Mouse (Mus musculus): ENCODE measurements around the gene Esrrb.

Esrrb gene

GRCm38 (mm10) chr12:86360696-86361631 is at the start of gene Esrrb:
Gene Esrrb (plus strand): TSS chr12:86361117.
- no peak for ATAC-seq (ENCODE audit: insufficient number of reproducible peaks, low FRiP score, low TSS enrichment)

DNA sequence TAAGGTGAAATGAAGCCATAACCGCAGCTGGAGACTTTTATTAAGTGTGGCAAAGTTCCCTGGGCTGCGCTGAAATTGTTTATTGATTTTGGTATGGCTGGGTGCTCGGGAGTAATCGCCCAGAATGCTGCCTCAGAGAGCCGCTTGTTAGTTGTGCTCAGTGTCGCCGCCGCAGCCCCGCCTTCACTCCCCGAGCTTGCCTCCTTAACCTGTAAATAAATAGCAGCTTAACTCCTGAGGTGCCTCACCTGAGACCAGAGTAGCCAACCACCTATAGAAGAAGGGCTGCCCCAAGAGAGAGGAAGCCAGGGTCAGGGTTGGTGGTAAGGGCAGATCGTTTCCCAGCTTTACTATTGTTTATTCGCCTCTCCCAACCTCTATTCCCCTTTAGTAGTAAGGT is 40.3 kb upstream of the Esrrb start:
- no peak for ATAC-seq (ENCODE audit: insufficient number of reproducible peaks, low FRiP score, low TSS enrichment)

GRCm38 (mm10) chr12:86324297-86324696 is 36.6 kb upstream of the Esrrb start:
- no peak for ATAC-seq (ENCODE audit: insufficient number of reproducible peaks, low FRiP score, low TSS enrichment)

DNA sequence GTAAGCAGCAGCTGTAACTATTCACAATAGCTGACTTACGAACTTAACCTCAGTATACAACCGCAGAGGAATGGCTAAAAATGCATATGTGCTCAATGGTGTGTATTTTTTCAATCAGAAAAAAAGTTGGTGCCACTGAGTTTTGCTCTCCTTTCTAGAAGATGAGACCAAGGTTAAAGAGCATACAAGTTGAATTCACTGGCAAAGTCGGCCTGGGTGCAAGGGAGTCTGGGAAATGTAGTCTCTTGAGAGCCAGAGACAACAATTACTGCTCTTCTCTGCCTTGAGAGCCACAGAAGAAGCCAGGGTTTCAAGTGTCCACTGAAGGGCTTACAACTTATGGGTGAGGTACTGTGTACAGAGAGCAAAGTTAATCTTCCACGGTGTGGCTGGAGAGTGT is 31.1 kb upstream of the Esrrb start:
- ATAC-seq (ENCODE audit: insufficient number of reproducible peaks, low FRiP score, low TSS enrichment): no peak

GRCm38 (mm10) chr12:86330684-86331083 is 30.2 kb upstream of the Esrrb start:
- no peak for ATAC-seq (ENCODE audit: insufficient number of reproducible peaks, low FRiP score, low TSS enrichment)

DNA sequence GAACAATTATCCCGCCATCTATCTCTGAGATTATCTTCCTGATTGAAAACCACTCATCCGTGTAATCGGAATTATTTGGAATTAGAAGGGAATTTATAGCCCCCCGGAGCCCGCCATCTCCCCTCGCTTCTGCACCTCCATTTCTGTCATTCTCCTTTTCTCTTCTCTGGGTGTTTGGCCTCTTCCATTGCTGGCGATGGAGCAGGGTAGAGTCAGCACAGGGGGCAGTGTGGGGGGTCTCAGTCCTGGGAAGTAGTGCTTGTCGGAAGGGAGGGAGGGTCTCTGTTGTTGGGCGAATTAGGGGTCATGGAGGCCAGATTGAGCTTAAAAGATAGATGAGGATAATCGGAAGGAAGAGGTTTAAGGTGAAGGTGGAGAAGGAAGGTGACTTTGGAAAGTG is 29.7 kb upstream of the Esrrb start:
- ATAC-seq (ENCODE audit: insufficient number of reproducible peaks, low FRiP score, low TSS enrichment): no peak

DNA sequence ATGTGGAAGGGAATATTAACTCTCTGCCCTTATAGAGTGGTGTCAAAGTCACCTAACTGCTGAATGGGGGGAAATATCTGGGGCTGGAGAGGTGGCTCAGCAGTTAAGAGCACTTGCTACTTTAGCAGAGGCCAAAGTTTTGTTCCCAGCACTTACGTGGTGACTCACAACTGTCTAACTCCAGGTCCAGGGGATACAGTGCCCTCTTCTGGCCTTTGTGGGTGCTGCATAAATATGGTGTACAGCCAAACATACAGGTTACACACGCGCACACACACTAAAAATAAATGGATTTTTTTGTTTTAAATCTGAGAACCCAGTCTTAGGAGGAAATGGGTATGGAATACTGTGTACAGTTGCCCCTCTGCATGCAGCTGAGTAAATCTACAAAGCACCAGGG is 24.7 kb upstream of the Esrrb start:
- no peak for ATAC-seq (ENCODE audit: insufficient number of reproducible peaks, low FRiP score, low TSS enrichment)

GRCm38 (mm10) chr12:86336887-86337286 is 24.0 kb upstream of the Esrrb start:
- no peak for ATAC-seq (ENCODE audit: insufficient number of reproducible peaks, low FRiP score, low TSS enrichment)

DNA sequence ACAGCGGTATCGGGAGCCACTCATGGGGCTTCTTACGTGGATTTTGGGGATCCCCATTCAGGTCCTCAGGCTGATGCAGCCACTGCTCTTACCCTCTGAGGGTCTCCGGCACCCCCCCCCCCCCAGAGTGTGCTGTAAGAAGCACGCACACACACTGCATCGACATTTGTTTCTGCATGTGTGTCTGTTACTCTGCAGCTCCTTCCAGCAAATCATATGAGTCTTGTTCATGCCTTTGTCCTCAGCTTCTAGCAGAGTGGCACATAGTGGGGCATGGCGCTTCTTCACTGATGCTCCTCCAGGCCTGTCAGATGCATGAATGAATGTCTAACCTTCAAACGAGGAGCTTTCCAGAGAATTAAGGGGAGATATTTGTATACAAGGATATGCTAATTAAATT is 11.4 kb upstream of the Esrrb start:
- ATAC-seq (ENCODE audit: insufficient number of reproducible peaks, low FRiP score, low TSS enrichment): no peak

DNA sequence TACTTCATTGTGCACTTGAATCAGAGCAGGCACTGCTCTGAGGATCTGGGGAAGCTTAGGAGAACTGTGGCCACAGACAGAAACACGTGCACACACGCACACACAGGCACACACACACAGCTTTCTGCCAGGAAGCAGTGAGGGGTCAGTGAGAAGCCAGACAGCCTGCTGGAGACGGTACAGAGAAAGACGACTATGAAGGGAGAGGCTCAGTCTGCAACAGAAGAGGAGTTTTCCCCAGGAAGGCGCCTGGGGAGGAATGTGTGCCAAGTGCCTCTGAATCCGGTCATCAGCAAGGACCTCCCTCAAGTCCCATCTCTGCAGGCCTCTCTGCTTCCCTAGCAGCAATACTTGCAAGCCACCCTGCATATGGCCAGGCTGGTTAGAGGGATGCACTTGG is 1.5 kb upstream of the Esrrb start:
- ATAC-seq (ENCODE audit: insufficient number of reproducible peaks, low FRiP score, low TSS enrichment): no peak

DNA sequence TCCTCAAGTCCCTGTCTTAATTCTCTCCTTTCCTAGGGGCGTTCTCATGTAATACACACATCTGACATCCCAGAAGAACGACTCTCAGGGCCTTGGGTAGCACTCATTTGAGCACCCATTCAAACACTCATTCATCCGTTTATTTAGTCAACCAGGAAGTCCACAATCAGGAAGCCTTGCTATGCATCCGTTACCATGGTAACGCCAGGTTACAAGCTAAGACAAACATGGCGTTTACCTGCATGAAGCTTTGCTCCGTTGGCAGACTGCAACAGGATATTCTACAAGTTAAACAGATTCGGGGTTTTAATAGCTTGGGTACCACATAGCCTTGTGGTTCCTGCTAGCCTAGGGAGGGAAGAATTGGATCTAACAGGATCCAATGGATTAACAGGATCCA is 1.0 kb upstream of the Esrrb start:
- no peak for ATAC-seq (ENCODE audit: insufficient number of reproducible peaks, low FRiP score, low TSS enrichment)

DNA sequence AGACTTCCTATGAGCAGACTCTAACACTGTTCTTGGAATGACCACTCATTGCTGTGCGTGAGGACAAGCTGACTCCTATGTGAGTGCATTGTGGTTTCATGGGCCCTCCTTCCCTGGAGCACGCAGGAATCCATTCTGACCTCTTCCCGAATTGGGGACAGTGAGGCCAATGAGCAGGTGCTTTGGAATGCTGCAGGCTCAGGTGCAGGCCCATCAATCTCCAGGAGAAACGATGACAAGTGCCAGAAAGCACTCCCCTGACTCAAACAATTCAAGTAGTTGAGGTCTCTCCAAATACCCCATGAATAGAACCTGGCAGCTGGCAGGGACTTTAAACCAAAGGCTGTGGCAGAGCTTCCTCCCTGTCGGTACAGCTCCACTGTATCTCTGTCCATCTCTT is 3.4 kb downstream of the Esrrb start:
- ATAC-seq (ENCODE audit: insufficient number of reproducible peaks, low FRiP score, low TSS enrichment): no peak

- no peak for ATAC-seq (ENCODE audit: insufficient number of reproducible peaks, low FRiP score, low TSS enrichment)
Observed at GRCm38 (mm10) chr12:86364756-86365155, 3.8 kb downstream of the Esrrb start.

DNA sequence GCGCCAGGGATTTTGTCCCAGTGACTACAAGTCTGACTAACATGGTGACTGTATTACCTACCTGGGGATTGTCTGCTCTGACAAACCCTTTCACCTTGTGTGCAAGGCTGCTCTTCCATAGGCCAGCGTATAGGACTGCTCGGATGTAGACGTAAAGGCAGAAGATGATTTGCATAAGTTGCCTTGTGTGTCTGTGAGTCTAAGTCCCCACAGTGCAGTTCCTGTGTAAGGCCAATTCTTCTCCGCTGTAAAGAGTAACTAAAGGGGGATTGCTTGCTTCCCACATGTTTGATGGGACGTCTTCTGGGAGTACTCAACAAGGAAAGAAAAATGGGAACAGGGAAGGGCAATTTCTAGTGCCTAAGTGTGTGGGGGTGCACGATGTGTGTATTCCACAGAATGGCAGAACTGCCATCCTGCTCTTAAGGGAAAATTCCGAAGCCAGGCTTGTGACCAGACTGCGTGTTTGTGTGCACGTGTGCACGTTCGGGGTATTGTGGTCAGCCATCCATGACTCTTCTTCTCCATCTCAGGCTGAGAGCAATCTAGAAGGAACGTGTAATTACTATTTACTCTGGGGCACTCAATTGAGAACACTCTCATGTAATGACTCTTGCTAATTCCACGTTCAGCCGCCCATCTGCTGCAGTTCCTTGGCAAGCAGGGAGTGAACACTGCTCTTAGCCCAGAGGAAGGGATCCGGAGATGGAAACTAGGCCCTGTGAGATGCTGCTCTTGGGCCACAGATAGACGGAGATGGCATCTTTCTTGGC is 9.9 kb downstream of the Esrrb start:
- no peak for ATAC-seq (ENCODE audit: insufficient number of reproducible peaks, low FRiP score, low TSS enrichment)

- no peak for ATAC-seq (ENCODE audit: insufficient number of reproducible peaks, low FRiP score, low TSS enrichment)
Observed at GRCm38 (mm10) chr12:86374286-86374685, 13.4 kb downstream of the Esrrb start.

- ATAC-seq (ENCODE audit: insufficient number of reproducible peaks, low FRiP score, low TSS enrichment): no peak
Observed at GRCm38 (mm10) chr12:86379672-86380213, 18.8 kb downstream of the Esrrb start.

GRCm38 (mm10) chr12:86383803-86384202 is 22.9 kb downstream of the Esrrb start:
- ATAC-seq (ENCODE audit: insufficient number of reproducible peaks, low FRiP score, low TSS enrichment): no peak

GRCm38 (mm10) chr12:86387671-86388270 is 26.9 kb downstream of the Esrrb start:
- no peak for ATAC-seq (ENCODE audit: insufficient number of reproducible peaks, low FRiP score, low TSS enrichment)

GRCm38 (mm10) chr12:86394773-86395172 is 33.9 kb downstream of the Esrrb start:
- ATAC-seq (ENCODE audit: insufficient number of reproducible peaks, low FRiP score, low TSS enrichment): no peak

DNA sequence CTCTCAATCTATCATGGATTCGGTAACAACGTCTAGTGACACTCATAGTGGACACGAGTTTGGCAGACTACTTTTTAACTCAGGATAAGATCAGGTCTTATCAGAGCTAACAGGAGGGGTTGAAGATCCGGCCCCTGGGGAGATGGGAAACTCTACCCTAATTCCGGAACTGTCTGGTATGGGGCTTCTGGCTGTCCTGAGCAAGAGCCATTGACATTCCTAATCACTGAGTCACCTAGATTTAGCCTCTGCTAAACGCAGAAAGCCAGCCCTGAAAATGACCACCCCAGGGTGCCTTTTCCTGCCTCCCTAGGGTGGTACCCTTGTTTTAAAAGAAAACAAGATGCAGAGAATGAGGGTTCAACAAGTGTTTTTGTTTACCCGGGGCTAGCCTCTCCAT is 34.4 kb downstream of the Esrrb start:
- ATAC-seq (ENCODE audit: insufficient number of reproducible peaks, low FRiP score, low TSS enrichment): no peak

- no peak for ATAC-seq (ENCODE audit: insufficient number of reproducible peaks, low FRiP score, low TSS enrichment)
Observed at GRCm38 (mm10) chr12:86398762-86399161, 37.8 kb downstream of the Esrrb start.
